Mouse (Mus musculus) liver, embryonic 15.5 days (tissue): Measurements from ENCODE around the gene Mapk3. TPM values are rescaled to one million over a fixed set of nuclear protein-coding genes. Genes with fewer than 3 reads are reported as not detected.
A peak's percentile ranks its signal among the peaks of the same experiment; 100 is the strongest.

Experiments used
- ATAC-seq: fragments of 200-750 bp; cut with Nextera tagmentation; 2 replicates; pipeline ENCODE4 v1.8.0; 2017; ENCODE audit warnings: moderate number of reproducible peaks, mild to moderate bottlenecking, moderate library complexity; ENCODE audit not compliant: insufficient read depth
- H3K27ac ChIP-seq: fragments of 300-500 bp; sonication (generic); replicated peaks from 2 replicates; pipeline ENCODE4 v1.5.1; 2015; ENCODE audit warnings: mild to moderate bottlenecking, inconsistent platforms
- H3K27me3 ChIP-seq: fragments of 300-500 bp; sonication (generic); 2 replicates; pipeline ENCODE4 v1.6.1; 2015; ENCODE audit warnings: mild to moderate bottlenecking, inconsistent platforms
- H3K36me3 ChIP-seq: fragments of 300-500 bp; sonication (generic); replicated peaks from 2 replicates; pipeline ENCODE4 v1.6.1; 2015; ENCODE audit warnings: moderate library complexity, mild to moderate bottlenecking, inconsistent platforms
- H3K4me1 ChIP-seq: fragments of 300-500 bp; sonication (generic); replicated peaks from 2 replicates; pipeline ENCODE4 v1.6.1; 2015; ENCODE audit warnings: inconsistent platforms
- H3K4me2 ChIP-seq: fragments of 300-500 bp; sonication (generic); 2 replicates; pipeline ENCODE4 v1.6.1; 2015; ENCODE audit warnings: moderate library complexity, mild to moderate bottlenecking, inconsistent platforms
- H3K4me3 ChIP-seq: fragments of 300-500 bp; sonication (generic); replicated peaks from 2 replicates; pipeline ENCODE4 v1.5.1; 2015; ENCODE audit warnings: mild to moderate bottlenecking, inconsistent platforms
- H3K9ac ChIP-seq: fragments of 300-500 bp; sonication (generic); 2 replicates; pipeline ENCODE4 v1.6.1; 2015; ENCODE audit warnings: moderate library complexity, mild to moderate bottlenecking, inconsistent platforms
- H3K9me3 ChIP-seq: fragments of 300-500 bp; sonication (generic); replicated peaks from 2 replicates; pipeline ENCODE4 v1.6.1; 2016; ENCODE audit warnings: inconsistent platforms
- WGBS: fragments of 180-500 bp; shearing (Covaris S2); methylation state at CpG from one replicate; pipeline ENCODE4 v1.1.7; 2015; ENCODE audit warnings: mixed read lengths; ENCODE audit not compliant: insufficient replicate concordance; 5-methylcytosine and 5-hydroxymethylcytosine counted together
- polyA plus RNA-seq: library from polyadenylated mRNA; unstranded; fragments of >200 nt; fragmentation: Nextera tagmentation; extraction: Ambion mirVana; gene quantifications from 2 replicates; pipeline ENCODE4 v1.2.1, GENCODE M21; 2015

Mapk3 gene
- polyA plus RNA-seq, 1 experiment from 2014 or later = 20.0 TPM

DNA sequence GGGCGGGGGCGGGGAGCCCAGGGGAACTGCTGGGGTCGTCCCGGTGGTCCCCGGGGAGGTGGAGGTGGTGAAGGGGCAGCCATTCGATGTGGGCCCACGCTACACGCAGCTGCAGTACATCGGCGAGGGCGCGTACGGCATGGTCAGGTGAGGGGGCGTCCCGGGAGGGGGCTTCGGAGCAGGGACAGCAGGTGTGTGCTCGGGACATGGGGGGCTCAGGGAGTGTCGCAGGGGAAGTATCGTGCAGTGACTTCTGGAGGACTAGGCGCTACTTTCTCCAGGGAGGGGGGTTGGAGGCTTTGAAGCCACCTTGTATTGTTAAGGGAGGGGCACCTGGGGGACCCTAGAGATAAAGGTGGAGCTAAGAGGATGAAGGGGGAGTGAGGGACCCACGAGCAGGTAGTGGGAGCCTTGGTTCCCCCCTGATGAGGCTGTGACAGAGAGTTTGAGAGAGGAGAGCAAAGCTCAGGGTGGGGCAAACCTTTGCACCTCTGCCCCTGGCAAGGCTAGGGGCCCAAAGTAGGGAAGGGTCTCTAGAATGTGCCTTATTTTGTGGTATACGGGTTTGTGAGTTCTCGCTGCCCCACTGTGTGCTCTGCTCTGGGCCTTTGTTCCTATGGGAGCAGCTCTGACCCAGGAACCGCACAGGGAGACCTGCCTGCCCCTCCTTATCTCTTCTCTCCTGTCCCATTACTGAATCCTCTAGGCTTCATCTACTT lies 430 bp downstream of the Mapk3 start:
- WGBS = 0% methylated on average over 22 of the region's 24 CpGs
- Histone ChIP-seq H3K36me3 (peaks cover 18% of the 10 kb centered on the region), H3K4me3 (peak overlapping the region; percentile 67), H3K4me1 (peaks cover 55% of the 10 kb centered on the region), H3K27ac (peak overlapping the region; percentile 84), H3K27me3 (no peaks in the 10 kb centered on the region), H3K9me3 (no peaks in the 10 kb centered on the region), H3K4me2 (peak overlapping the region; percentile 89), H3K9ac (peak overlapping the region; percentile 69)
- ATAC-seq = peak; percentile 19

DNA sequence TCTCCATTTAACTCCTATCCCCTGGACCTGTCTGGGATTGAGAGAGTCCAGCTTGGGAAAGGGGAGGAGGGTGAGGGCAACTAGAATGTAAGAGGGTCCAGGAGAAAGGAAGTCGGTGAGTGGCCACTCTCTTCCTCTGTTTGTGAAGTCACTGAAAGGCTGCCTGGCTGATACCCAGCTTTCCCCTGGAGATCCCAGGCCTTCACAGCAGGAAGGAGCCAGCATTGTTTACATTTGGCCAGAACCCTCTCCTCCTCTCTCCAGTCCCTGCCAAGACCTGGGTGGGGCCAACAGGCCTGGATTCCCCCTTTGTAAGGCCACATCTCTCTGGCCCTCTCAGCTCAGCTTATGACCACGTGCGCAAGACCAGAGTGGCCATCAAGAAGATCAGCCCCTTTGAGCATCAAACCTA lies 996 bp downstream of the Mapk3 start:
- Histone ChIP-seq H3K9me3 (no peaks in the 10 kb centered on the region), H3K36me3 (peaks cover 24% of the 10 kb centered on the region), H3K4me3 (peak overlapping the region; percentile 67), H3K27ac (peak overlapping the region; percentile 84), H3K9ac (peak overlapping the region; percentile 69), H3K4me2 (peak overlapping the region; percentile 89), H3K4me1 (peaks cover 55% of the 10 kb centered on the region), H3K27me3 (no peaks in the 10 kb centered on the region)
- 37% methylated on average over 3 of the region's 3 CpGs for WGBS
- peak; percentile 10 for ATAC-seq

DNA sequence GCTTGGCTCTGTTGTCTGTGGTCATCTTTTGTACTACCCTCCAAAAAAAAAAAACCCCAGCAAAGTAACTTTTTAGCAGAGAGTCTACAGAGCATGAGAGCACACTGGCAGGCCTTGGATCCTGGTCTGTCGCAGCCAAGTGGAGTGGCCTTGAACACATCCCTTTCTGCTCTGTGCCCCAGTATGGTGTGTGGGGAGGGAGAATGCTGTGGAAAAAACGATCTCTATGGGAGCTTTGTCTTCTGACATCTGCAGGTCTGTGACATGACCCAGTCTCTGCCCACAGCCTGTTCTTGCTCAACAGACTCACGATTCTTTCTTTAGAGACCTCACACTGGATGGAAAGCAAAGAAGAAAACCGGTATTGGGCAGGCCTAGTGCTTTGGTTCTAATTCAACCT lies 1.6 kb downstream of the Mapk3 start:
- no peak overlapping the region for H3K4me3 ChIP-seq
- peak overlapping the region; percentile 84 for H3K27ac ChIP-seq
- H3K4me2 ChIP-seq = peak overlapping the region; percentile 89
- peaks cover 29% of the 10 kb centered on the region for H3K36me3 ChIP-seq
- no peak overlapping the region for H3K9ac ChIP-seq
- no peaks in the 10 kb centered on the region for H3K27me3 ChIP-seq
- H3K4me1 ChIP-seq = peaks cover 60% of the 10 kb centered on the region
- no peaks in the 10 kb centered on the region for H3K9me3 ChIP-seq
- ATAC-seq = no peak
- WGBS = 52% methylated on average over 4 of the region's 4 CpGs

- H3K4me2 ChIP-seq = peak overlapping the region; percentile 89
These were observed 2.2 kb downstream of the Mapk3 start for GRCm38 (mm10) chr7:126761529-126762067.

DNA sequence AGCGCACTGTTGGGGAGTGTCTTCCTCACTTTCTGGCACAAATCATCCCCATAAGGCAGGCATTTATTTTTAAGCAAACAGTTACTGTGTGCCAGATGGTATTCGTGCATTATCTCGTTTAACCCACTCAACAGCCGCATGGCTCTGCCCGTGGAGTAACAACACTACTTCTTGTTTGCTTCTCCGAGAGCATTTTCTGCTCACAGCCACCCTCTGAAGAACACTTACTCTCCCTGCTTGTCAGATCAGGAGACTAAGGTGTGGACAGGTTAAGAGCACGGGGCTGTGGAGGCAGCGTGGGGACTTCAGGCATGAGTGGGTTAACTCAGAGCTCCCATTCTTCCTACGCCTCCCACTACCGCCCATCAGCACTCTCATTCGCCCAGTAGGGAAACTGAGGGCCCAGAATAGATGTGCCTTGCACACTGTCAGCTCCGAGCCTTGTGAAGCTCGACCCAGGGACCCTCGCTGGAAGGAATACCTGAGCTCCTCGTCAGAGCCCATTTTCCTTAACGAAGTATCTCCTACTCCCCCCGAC lies 3.1 kb downstream of the Mapk3 start:
- H3K4me2 ChIP-seq = no peak overlapping the region
- H3K9me3 ChIP-seq = no peaks in the 10 kb centered on the region
- H3K4me3 ChIP-seq = no peak overlapping the region
- H3K27ac ChIP-seq = no peak overlapping the region; the same call in 1 of the 2 replicates
- 51% methylated on average over 17 of the region's 17 CpGs for WGBS
- H3K4me1 ChIP-seq = peaks cover 67% of the 10 kb centered on the region
- H3K9ac ChIP-seq = no peak overlapping the region
- no peak for ATAC-seq
- no peaks in the 10 kb centered on the region for H3K27me3 ChIP-seq
- H3K36me3 ChIP-seq = peaks cover 43% of the 10 kb centered on the region

More at GRCm38 (mm10) chr7:126761529-126762067, 2.2 kb downstream of the Mapk3 start:
- peaks cover 67% of the 10 kb centered on the region for H3K4me1 ChIP-seq
- no peaks in the 10 kb centered on the region for H3K9me3 ChIP-seq
- peaks cover 34% of the 10 kb centered on the region for H3K36me3 ChIP-seq
- H3K27ac ChIP-seq = 0 out of 2 replicates have a peak overlapping the region, but pooled peaks have one; percentile 84
- H3K4me3 ChIP-seq = no peak overlapping the region
- 32% methylated on average over 6 of the region's 6 CpGs for WGBS
- H3K27me3 ChIP-seq = no peaks in the 10 kb centered on the region
- ATAC-seq = no peak
- no peak overlapping the region for H3K9ac ChIP-seq

GRCm38 (mm10) chr7:126765540-126765939 lies 6.1 kb downstream of the Mapk3 start:
- H3K9me3 ChIP-seq = no peaks in the 10 kb centered on the region
- no peaks in the 10 kb centered on the region for H3K27me3 ChIP-seq
- H3K36me3 ChIP-seq = peaks cover 65% of the 10 kb centered on the region
- H3K27ac ChIP-seq = no peak overlapping the region
- 61% methylated on average over 9 of the region's 9 CpGs for WGBS
- H3K4me2 ChIP-seq = no peak overlapping the region
- ATAC-seq = no peak
- no peak overlapping the region for H3K9ac ChIP-seq
- no peak overlapping the region for H3K4me3 ChIP-seq
- H3K4me1 ChIP-seq = peaks cover 52% of the 10 kb centered on the region

DNA sequence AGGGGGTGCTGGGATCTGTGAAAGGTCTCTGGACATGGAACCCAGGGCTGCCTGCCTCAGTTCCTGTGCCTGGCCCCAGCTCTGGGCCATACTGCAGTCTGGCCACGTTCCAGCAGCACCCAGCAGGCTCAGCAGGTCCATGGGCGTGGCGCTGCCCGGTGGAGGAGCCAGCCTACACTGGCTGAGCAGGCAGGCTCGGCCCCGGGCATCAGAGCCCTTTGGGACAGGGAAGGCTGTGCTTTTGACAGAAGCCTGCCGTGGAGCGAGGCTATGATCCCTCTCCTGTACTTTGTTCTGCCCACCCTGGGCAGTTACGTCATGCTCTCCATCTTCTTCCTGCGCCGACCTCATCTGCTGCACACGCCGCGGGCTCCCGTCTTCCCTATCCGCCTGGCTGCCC lies 6.8 kb downstream of the Mapk3 start, which contains the start of gene Gdpd3:
Gene Gdpd3 (plus strand): TSS at position 134 of the 400 bp plus-strand sequence.
- Histone ChIP-seq H3K27ac (no peak within 1 kb of the TSS), H3K9me3 (no peaks in the 10 kb centered on the region), H3K27me3 (no peaks in the 10 kb centered on the region), H3K9ac (no peak within 1 kb of the TSS), H3K4me1 (peaks cover 49% of the 10 kb centered on the region), H3K36me3 (peaks cover 68% of the 10 kb centered on the region), H3K4me3 (no peak within 1 kb of the TSS), H3K4me2 (no peak within 1 kb of the TSS)
- ATAC-seq = no peak; the same call in 1 of the 2 replicates
- 81% methylated on average over 16 of the region's 16 CpGs for WGBS

DNA sequence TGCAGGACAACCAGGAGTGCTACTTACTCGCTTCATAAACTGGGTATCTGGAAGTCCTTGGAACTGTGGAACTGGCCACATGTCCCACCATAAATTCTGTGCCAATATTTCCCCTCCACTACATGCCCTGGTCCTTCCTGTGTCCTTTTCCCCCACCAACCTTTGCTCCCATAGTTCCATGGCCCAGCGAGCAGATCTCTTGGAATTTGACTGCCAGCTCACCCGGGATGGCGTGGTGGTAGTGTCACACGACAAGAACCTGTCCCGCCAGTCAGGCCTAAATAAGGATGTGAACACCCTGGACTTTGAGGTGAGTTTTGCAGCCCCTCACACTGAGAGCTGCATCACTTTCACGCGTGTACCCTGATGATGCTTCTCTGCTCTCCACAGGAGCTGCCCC lies 7.6 kb downstream of the Mapk3 start:
- peaks cover 43% of the 10 kb centered on the region for H3K4me1 ChIP-seq
- H3K9me3 ChIP-seq = no peaks in the 10 kb centered on the region
- no peaks in the 10 kb centered on the region for H3K27me3 ChIP-seq
- WGBS = 84% methylated on average over 8 of the region's 8 CpGs
- H3K4me3 ChIP-seq = no peak overlapping the region
- ATAC-seq = no peak
- H3K9ac ChIP-seq = no peak overlapping the region
- peaks cover 68% of the 10 kb centered on the region for H3K36me3 ChIP-seq
- H3K27ac ChIP-seq = no peak overlapping the region
- H3K4me2 ChIP-seq = no peak overlapping the region

- H3K4me2 ChIP-seq = no peak overlapping the region
- H3K36me3 ChIP-seq = peaks cover 41% of the 10 kb centered on the region
- WGBS = 57% methylated on average over 12 of the region's 12 CpGs
- H3K9ac ChIP-seq = no peak overlapping the region
- H3K9me3 ChIP-seq = no peaks in the 10 kb centered on the region
- ATAC-seq = no peak
- H3K4me3 ChIP-seq = no peak overlapping the region
- peaks cover 38% of the 10 kb centered on the region for H3K4me1 ChIP-seq
- no peaks in the 10 kb centered on the region for H3K27me3 ChIP-seq
- H3K27ac ChIP-seq = no peak overlapping the region
These were observed 11.4 kb downstream of the Mapk3 start for GRCm38 (mm10) chr7:126770784-126771183.

DNA sequence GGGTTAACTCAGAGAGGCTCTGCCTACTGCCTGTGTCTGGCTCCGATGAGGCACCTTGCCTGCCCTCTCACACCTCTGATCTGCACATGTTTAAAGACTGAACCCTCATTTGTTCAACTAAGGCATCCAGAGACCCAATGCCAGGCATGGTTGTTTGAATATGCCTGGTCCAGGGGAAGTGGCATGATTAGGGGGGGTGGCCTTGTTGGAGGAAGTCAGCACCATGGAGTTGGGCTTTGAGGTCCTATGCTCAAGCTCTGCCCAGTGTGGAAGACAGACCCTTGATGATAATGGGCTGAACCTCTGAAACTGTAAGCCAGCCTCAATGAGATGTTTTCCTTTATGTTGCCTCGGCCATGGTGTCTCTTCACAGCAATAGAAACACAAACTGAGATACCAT lies 13.9 kb downstream of the Mapk3 start:
- Histone ChIP-seq H3K36me3 (peaks cover 23% of the 10 kb centered on the region), H3K4me1 (peaks cover 53% of the 10 kb centered on the region), H3K9ac (no peak overlapping the region), H3K27me3 (no peaks in the 10 kb centered on the region), H3K4me3 (no peak overlapping the region), H3K4me2 (no peak overlapping the region), H3K27ac (no peak overlapping the region), H3K9me3 (no peaks in the 10 kb centered on the region)
- ATAC-seq = no peak
- 60% methylated on average over 2 of the region's 2 CpGs for WGBS

DNA sequence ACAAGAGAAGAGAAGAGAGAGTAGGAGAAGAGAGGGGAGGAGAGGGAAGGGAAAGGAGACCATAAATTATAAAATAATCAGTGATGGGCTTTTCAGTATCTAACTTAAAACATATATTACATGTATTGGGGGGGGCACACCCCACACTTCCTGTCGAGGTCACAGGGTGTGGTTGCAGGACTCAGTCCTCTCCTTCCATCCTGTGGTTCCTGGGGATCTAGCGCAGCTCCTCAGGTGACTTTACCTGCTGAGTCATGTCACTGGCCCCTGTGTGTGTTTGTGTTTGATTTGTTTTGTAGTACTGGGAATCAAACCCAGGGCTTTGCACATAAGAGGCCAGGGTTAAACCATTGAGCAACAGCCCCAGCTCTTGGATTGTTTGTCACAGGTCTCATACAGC lies 15.1 kb downstream of the Mapk3 start:
- peaks cover 22% of the 10 kb centered on the region for H3K36me3 ChIP-seq
- no peak overlapping the region for H3K9ac ChIP-seq
- ATAC-seq = no peak
- H3K4me2 ChIP-seq = no peak overlapping the region
- H3K9me3 ChIP-seq = no peaks in the 10 kb centered on the region
- H3K27me3 ChIP-seq = no peaks in the 10 kb centered on the region
- no peak overlapping the region for H3K4me3 ChIP-seq
- WGBS = 34% methylated on average over 2 of the region's 2 CpGs
- peaks cover 62% of the 10 kb centered on the region for H3K4me1 ChIP-seq
- H3K27ac ChIP-seq = 0 out of 2 replicates have a peak overlapping the region, but pooled peaks have one; percentile 39
